25 mouse cellular contexts compared by ENCODE assay signal in the genomic region with DNA sequence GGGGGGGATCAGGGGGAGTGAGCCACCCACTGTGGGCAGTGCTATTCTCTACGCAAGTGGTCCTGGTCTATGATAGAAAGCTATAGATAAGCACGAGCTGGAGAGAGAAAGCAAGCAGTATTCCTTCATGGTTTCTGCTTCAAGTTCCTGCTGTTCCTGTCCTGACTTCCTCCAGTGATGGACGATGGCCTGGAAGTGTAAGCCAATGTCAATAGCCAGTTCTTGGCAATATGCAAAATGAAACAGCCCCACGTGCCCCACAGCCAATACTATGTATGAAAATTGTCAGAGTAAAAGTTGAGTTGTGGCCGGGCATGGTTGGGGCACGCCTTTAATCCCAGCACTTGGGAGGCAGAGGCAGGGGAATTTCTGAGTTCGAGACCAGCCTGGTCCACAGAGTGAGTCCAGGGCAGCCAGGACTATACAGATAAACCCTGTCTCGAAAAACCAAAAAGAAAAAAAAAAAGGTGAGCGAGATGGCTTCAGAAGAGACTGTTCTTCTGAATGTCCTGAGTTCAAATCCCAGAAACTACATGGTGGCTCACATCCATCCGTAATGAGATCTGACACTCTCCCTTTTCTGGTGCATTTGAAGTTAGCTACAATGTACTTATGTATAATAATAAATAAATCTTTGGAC. TPM values are rescaled to one million over a fixed set of nuclear protein-coding genes. Genes with fewer than 3 reads are reported as not detected.
DNase-seq lines count a peak whose midpoint lies in the region; ATAC-seq and TF ChIP-seq lines count a peak whose summit lies in the region.
"Had no signal": no experiment of that assay in that cellular context is flagged by ENCODE, and none has a peak within 500 bp of the region (broad histone marks: within the 10 kb centered on the region; RNA-seq: fewer than 3 reads in every experiment).

No protein-coding gene starts in this region.

- peak overlapping the region; percentile 91 for H3K27ac ChIP-seq in liver, adult 2 months (replicated peaks; ENCODE audit: insufficient read depth, low read depth, low read length)
- no peak overlapping the region for H3K27ac ChIP-seq in midbrain, embryonic 11.5 days (ENCODE audit: low read depth, low read length)
- H3K27ac ChIP-seq in midbrain, embryonic 10.5 days (replicated peaks): no peak overlapping the region

- no peak overlapping the region for H3K4me3 ChIP-seq in liver, adult 2 months (ENCODE audit: insufficient read depth, low read depth, low read length)
- no peak overlapping the region for H3K4me3 ChIP-seq in midbrain, embryonic 11.5 days (ENCODE audit: low read depth, low read length)
- H3K4me3 ChIP-seq in midbrain, embryonic 10.5 days: no peak overlapping the region

- WGBS in liver, adult 2 months: 41% methylated on average over 10 of the region's 10 CpGs
- 87% methylated on average over 10 of the region's 10 CpGs for WGBS in midbrain, embryonic 11.5 days
- WGBS in midbrain, embryonic 10.5 days: 87% methylated on average over 10 of the region's 10 CpGs

- TF ChIP-seq POLR2A in liver, adult 2 months (IDR thresholded peaks at IDR 0.05; ENCODE audit: extremely low read depth, insufficient read depth, low read length): no peak

- H3K79me2 ChIP-seq in liver, adult 2 months (ENCODE audit: control insufficient read depth, insufficient read depth, low read length): no peaks in the 10 kb centered on the region

- H3K9ac ChIP-seq in liver, adult 2 months (ENCODE audit: low read depth, low read length): peak overlapping the region; percentile 60; the same call in 1 of the 2 replicates
- H3K9ac ChIP-seq in midbrain, embryonic 11.5 days (ENCODE audit: low read length): no peak overlapping the region

- no peaks in the 10 kb centered on the region for H3K27me3 ChIP-seq in liver, adult 2 months (ENCODE audit: control insufficient read depth, insufficient read depth, low read length)
- H3K27me3 ChIP-seq in midbrain, embryonic 11.5 days (ENCODE audit: control insufficient read depth, insufficient read depth, low read length): no peaks in the 10 kb centered on the region; the same call in 1 of the 2 replicates
- peaks cover 10% of the 10 kb centered on the region for H3K27me3 ChIP-seq in midbrain, embryonic 10.5 days (ENCODE audit: low read depth, poor library complexity, severe bottlenecking)

- no peaks in the 10 kb centered on the region for H3K9me3 ChIP-seq in midbrain, embryonic 11.5 days (ENCODE audit: control insufficient read depth, low read length)
- H3K9me3 ChIP-seq in midbrain, embryonic 10.5 days (replicated peaks): no peaks in the 10 kb centered on the region
- H3K9me3 ChIP-seq: G1E had no signal

- ATAC-seq in midbrain, embryonic 11.5 days (ENCODE audit: low FRiP score): no peak
- no peak for ATAC-seq in granulocyte monocyte progenitor cell, adult 5-6 weeks (replicated peaks; ENCODE audit: poor library complexity, severe bottlenecking)
- ATAC-seq: activated CD4-positive, CD25-positive, alpha-beta regulatory T cell, adult 4 months; CD4-positive, CD25-positive, alpha-beta regulatory T cell, adult 4 months; Patski had no signal

- DNase-seq in heart, adult 11 months: peak; percentile 70
- no peak for DNase-seq in heart, adult 9 months (ENCODE audit: low spot score in 2 of 2)
- DNase-seq in liver, adult 2 months (ENCODE audit: extremely low read depth, low read depth, low spot score): peak; percentile 95
- DNase-seq in liver (no peak), adipocyte (ENCODE audit: low spot score) (peak; percentile 52)
- peak; percentile 57 for DNase-seq in midbrain, embryonic 11.5 days (ENCODE audit: low spot score, missing footprints)
- no peak for DNase-seq in midbrain, embryonic 10.5 days (ENCODE audit: low spot score)
- DNase-seq: adrenal gland, adult 2 months; adrenal gland, adult 8-10 months; adrenal gland, postnatal 10 days; adrenal gland, postnatal 14 days; adrenal gland, postnatal 25 days; adrenal gland, postnatal 36 days; B cell, adult 2 months; cerebellum, adult 11 months; cerebellum, adult 11-12 months; cerebellum, adult 18-20 months had no signal

- no peak for TF ChIP-seq CTCF in liver, adult 2 months (IDR thresholded peaks at IDR 0.05; ENCODE audit: low read depth, low read length)

- H3K4me1 ChIP-seq in liver, adult 2 months (ENCODE audit: control insufficient read depth, insufficient read depth, low read length): peaks cover 18% of the 10 kb centered on the region
- no peaks in the 10 kb centered on the region for H3K4me1 ChIP-seq in midbrain, embryonic 11.5 days (ENCODE audit: control insufficient read depth, insufficient read depth, low read length)
- H3K4me1 ChIP-seq in midbrain, embryonic 10.5 days: peaks cover 4% of the 10 kb centered on the region; the same call in 1 of the 2 replicates

- no peak overlapping the region for H3K4me2 ChIP-seq in midbrain, embryonic 11.5 days

- H3K36me3 ChIP-seq in liver, adult 2 months (ENCODE audit: control insufficient read depth, insufficient read depth, low read length): no peaks in the 10 kb centered on the region
- no peaks in the 10 kb centered on the region for H3K36me3 ChIP-seq in midbrain, embryonic 11.5 days (ENCODE audit: control insufficient read depth, insufficient read depth, low read length)
- H3K36me3 ChIP-seq in midbrain, embryonic 10.5 days: no peaks in the 10 kb centered on the region
- H3K36me3 ChIP-seq: G1E had no signal

RNA-seq across cellular contexts. Expression of a gene that starts 34.5 kb away (rescaled TPM):
- total RNA-seq in liver, adult 2 months (2014; rRNA removed): 59.7 and 68.3 TPM in 2 replicates
- polyA plus RNA-seq in liver, adult 2 months (2012; rRNA removed): 17.7 and 31.2 TPM in 2 replicates
- polyA plus RNA-seq in midbrain, embryonic 11.5 days (2014; fragmentation: Nextera tagmentation; extraction: Ambion mirVana): 30.1 and 30.5 TPM in 2 replicates
- 36.9 TPM in 2 replicates for polyA plus RNA-seq in midbrain, embryonic 10.5 days (2016; fragmentation: Nextera tagmentation; extraction: Ambion mirVana)
- total RNA-seq in granulocyte monocyte progenitor cell, adult 5-6 weeks (2014; fragmentation: Nextera tagmentation): 13.8 and 14.6 TPM in 2 replicates
- 13.0 and 21.3 TPM in 2 replicates for total RNA-seq in granulocyte monocyte progenitor cell, adult 5-6 weeks (2017)

RNA-seq across cellular contexts. Expression of a gene that starts 57.8 kb away (rescaled TPM):
- total RNA-seq in liver, adult 2 months (2014; rRNA removed): 0.20 and 0.28 TPM in 2 replicates
- polyA plus RNA-seq in liver, adult 2 months (2012; rRNA removed): 0.02 and 0.24 TPM in 2 replicates
- polyA plus RNA-seq in midbrain, embryonic 11.5 days (2014; fragmentation: Nextera tagmentation; extraction: Ambion mirVana): not detected in 2 replicates
- polyA plus RNA-seq in midbrain, embryonic 10.5 days (2016; fragmentation: Nextera tagmentation; extraction: Ambion mirVana): not detected in 2 replicates
- total RNA-seq in granulocyte monocyte progenitor cell, adult 5-6 weeks (2014; fragmentation: Nextera tagmentation): not detected in 2 replicates
- not detected in 2 replicates for total RNA-seq in granulocyte monocyte progenitor cell, adult 5-6 weeks (2017)
- total RNA-seq: adrenal gland, adult 8-10 months; adrenal gland, postnatal 10 days; adrenal gland, postnatal 14 days; adrenal gland, postnatal 25 days; CH12.LX; MEL had no signal
- polyA plus RNA-seq: activated CD4-positive, CD25-positive, alpha-beta regulatory T cell, adult 4 months; adrenal gland, adult 2 months; C2C12; CD4-positive, CD25-positive, alpha-beta regulatory T cell, adult 4 months; G1E had no signal

Comparison
In these comparisons a context has a peak if more than half of its experiments do, and no peak if none do; other contexts are left out.
1. DNase-seq: peak in heart, adult 11 months (single experiment), liver, adult 2 months (single experiment), midbrain, embryonic 11.5 days (single experiment) and adipocyte (single experiment); none in heart, adult 9 months (0 of 2), liver (single experiment) and midbrain, embryonic 10.5 days (single experiment).